Mouse (Mus musculus): Measurements from ENCODE around the gene Syt9.

GRCm38 (mm10) chr7:107339560-107340057 lies 30.9 kb upstream of the Syt9 start:
- TF ChIP-seq POLR2A (IDR thresholded peaks at IDR 0.05; ENCODE audit: borderline replicate concordance, extremely low read depth, low read depth, low read length) (no peak), CTCF (IDR thresholded peaks at IDR 0.05; ENCODE audit: insufficient read depth, low read length) (no peak)

Data from lung, adult 2 months (tissue).